Mouse (Mus musculus) megakaryocyte, embryonic 14.5 days (primary cell): Measurements from ENCODE around the gene Ilf2. TPM values are rescaled to one million over a fixed set of nuclear protein-coding genes. Genes with fewer than 3 reads are reported as not detected.

ENCODE experiments used
- H3K27me3 ChIP-seq: replicated peaks from 2 replicates; pipeline ENCODE3; 2012; ENCODE audit warnings: inconsistent platforms
- H3K36me3 ChIP-seq: replicated peaks from 2 replicates; pipeline ENCODE3; 2012; ENCODE audit warnings: low read length, inconsistent platforms, mixed read lengths
- H3K4me1 ChIP-seq: 2 replicates; pipeline ENCODE4 v1.6.1; 2012; ENCODE audit warnings: inconsistent platforms
- H3K4me3 ChIP-seq: replicated peaks from 2 replicates; pipeline ENCODE3; 2012; ENCODE audit warnings: moderate library complexity, mild to moderate bottlenecking, inconsistent platforms
- H3K9me3 ChIP-seq: 2 replicates; pipeline ENCODE4 v1.6.1; 2012; ENCODE audit warnings: inconsistent platforms
- FLI1 ChIP-seq: IDR thresholded peaks from 2 replicates; pipeline ENCODE4 v1.6.1; 2012; ENCODE audit warnings: low read length, inconsistent platforms, mixed read lengths
- GATA1 ChIP-seq: IDR thresholded peaks from 3 replicates; pipeline ENCODE4 v1.6.1; 2012; ENCODE audit warnings: mixed read lengths, low read length, inconsistent platforms, borderline replicate concordance
- polyA plus RNA-seq: library from polyadenylated mRNA; stranded (reverse); fragments of >175 nt; gene quantifications from 2 replicates; pipeline ENCODE4 v1.2.3, GENCODE M21; 2012; ENCODE audit warnings: low replicate concordance; ENCODE audit not compliant: insufficient read depth

The Ilf2 gene
- 10.5 TPM in 1 of 2 replicates, not detected in the other for polyA plus RNA-seq

DNA sequence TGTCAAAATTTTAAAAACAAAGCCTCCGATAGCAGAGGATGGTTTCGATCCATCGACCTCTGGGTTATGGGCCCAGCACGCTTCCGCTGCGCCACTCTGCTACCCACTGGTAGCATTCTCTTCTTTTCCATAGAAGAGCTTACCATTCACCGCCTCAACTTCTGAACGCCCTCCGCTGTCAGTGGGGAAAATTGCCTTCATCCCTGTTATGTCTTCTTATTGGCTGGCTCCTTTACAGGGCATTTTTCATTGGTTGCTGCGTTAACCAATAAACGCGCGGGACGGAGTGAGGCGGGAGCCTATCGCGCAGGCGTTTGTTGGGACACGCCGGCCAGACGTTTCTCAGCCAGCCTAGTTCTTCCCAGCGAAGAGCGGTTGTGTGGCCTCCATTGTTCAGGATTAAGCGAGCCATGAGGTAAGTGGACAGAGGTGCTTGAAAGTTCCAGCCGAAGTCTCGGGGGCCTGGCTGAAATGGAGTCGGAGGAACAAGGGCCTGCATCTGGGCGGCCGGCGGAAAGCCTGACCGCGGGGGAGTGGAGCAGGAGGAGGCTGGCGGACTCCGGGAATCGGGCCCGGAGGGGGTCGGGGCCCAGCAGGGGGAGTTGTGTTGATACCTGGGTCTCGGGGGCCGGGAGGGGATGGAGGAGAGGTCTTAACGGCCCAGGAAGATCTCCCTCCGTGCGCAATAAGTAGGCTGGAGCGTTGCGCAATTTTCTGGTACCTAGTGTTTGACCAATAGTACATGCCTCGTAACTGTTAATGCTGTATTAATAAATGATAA is at the start of gene Ilf2:
TSS of gene Ilf2 (plus strand) at position 296 of the 781 bp plus-strand sequence.
- Histone ChIP-seq H3K4me3 (peak within 1 kb of the TSS; percentile 92), H3K27me3 (no peaks in the 10 kb centered on the region), H3K36me3 (peaks cover 23% of the 10 kb centered on the region), H3K9me3 (no peaks in the 10 kb centered on the region), H3K4me1 (peaks cover 24% of the 10 kb centered on the region)
- TF ChIP-seq FLI1: no peak
- no peak for TF ChIP-seq GATA1

DNA sequence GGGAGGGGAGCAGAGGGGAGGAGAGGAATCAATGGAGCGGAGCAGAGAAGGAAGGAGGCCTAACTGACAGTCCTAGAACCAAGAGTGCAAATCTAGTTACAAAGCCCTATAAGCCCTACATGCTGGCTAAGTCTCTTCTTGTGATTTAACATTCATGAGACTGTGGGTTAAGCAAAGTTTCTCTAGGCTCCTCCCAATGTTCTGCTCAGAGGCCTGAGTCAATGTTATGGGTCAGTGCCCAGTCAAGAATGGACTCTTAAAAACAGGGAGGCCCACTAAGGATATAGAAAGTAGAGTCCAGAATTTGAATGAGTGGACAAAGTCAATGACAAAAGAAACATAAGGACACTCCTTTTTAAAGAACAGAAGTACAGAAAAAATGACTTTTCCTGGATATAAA is 48.4 kb upstream of the Ilf2 start:
- Histone ChIP-seq H3K27me3 (no peaks in the 10 kb centered on the region), H3K36me3 (peaks cover 55% of the 10 kb centered on the region), H3K4me1 (peaks cover 71% of the 10 kb centered on the region), H3K9me3 (no peaks in the 10 kb centered on the region), H3K4me3 (no peak overlapping the region)
- TF ChIP-seq GATA1 (no peak), FLI1 (no peak)

DNA sequence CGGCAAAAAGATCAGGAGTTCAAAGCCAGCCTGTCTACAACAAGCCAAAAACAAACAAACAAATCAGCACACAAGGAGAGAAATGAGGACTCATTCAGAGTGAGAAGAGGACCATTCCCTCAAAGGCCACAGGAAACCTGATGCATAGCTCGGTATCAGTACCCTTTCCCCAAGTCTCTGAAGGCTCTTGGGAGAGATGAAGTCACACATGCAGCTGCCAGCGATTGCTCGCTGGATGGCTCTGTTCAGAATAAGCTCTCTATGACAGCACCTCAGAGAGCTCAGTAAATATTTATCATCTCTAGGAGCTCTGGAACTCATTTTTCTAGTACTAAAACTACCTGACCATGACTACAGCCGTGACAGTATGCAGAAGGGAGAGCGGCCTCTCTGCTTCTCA is 47.7 kb upstream of the Ilf2 start:
- no peaks in the 10 kb centered on the region for H3K9me3 ChIP-seq
- peaks cover 74% of the 10 kb centered on the region for H3K4me1 ChIP-seq
- no peak overlapping the region for H3K4me3 ChIP-seq
- H3K36me3 ChIP-seq: peaks cover 49% of the 10 kb centered on the region
- no peak for TF ChIP-seq GATA1
- no peak for TF ChIP-seq FLI1
- H3K27me3 ChIP-seq: no peaks in the 10 kb centered on the region

DNA sequence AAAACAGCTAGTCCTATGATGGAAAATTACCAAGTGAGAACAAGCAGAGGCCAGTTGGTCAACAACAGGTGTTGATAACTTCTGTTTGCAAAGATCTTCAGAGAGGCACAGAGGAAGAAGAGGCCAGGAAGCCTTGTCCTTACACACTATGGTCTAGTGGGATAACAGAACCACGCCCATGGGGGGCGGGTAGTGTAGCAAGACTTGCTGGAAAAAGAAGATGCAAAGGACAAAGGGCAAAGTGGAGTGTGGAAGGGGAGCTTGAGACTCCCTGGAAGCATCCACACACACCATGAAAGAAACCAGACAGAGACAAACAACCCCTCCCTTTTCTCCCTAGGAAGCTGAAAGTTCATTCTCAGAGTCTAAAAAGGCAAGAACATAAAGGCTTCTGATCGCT is 46.4 kb upstream of the Ilf2 start:
- no peak for TF ChIP-seq FLI1
- Histone ChIP-seq H3K4me1 (peaks cover 70% of the 10 kb centered on the region), H3K9me3 (no peaks in the 10 kb centered on the region), H3K27me3 (no peaks in the 10 kb centered on the region), H3K36me3 (peaks cover 36% of the 10 kb centered on the region), H3K4me3 (no peak overlapping the region)

DNA sequence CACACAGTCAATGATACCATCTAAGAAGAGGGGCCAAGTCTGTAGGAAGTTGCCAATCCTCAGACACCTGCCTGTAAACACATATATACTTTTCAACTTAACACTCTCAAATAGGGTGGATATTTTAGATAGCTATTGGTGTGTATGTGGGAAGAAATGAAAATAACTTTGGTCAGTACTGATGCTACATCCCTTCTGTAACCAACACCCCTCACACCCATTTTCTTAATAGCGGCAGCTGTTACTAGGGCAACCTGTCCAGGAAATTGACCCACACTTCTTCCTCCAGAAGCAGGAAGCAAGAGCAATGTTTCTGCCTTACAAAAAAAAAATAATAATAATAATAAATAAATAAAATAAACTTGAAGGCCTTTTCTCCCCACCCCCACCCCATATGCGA is 43.6 kb upstream of the Ilf2 start:
- Histone ChIP-seq H3K4me1 (peaks cover 58% of the 10 kb centered on the region), H3K9me3 (no peaks in the 10 kb centered on the region), H3K4me3 (peak overlapping the region; percentile 92)

DNA sequence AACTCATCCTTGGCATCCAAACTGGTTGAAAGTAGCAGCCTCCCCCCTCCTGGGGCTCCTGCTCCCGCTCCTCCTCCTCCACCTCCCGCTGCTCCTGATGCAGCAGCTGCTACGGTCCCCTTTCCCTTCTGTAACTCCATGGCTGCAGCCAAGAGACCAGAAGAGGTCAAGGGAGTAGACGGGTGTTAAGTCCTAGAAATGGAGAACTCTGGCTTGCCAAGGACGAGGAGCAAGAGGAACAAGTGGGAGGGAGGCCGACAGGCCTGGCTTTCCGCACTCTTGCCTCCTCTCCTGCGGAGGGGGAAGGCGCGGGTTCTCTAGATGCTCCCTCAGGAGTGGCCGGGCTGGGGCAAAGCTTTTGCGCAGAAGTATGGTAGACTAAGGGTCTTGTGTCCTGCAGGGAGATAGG is 43.1 kb upstream of the Ilf2 start:
- peaks cover 54% of the 10 kb centered on the region for H3K4me1 ChIP-seq
- no peaks in the 10 kb centered on the region for H3K9me3 ChIP-seq
- TF ChIP-seq FLI1: no peak
- no peak for TF ChIP-seq GATA1
- peak overlapping the region; percentile 92 for H3K4me3 ChIP-seq
- no peaks in the 10 kb centered on the region for H3K27me3 ChIP-seq
- H3K36me3 ChIP-seq: peaks cover 19% of the 10 kb centered on the region

More for the DNA sequence above, 43.6 kb upstream of the Ilf2 start:
- TF ChIP-seq FLI1: no peak
- no peak for TF ChIP-seq GATA1
- Histone ChIP-seq H3K27me3 (no peaks in the 10 kb centered on the region), H3K36me3 (peaks cover 19% of the 10 kb centered on the region)

DNA sequence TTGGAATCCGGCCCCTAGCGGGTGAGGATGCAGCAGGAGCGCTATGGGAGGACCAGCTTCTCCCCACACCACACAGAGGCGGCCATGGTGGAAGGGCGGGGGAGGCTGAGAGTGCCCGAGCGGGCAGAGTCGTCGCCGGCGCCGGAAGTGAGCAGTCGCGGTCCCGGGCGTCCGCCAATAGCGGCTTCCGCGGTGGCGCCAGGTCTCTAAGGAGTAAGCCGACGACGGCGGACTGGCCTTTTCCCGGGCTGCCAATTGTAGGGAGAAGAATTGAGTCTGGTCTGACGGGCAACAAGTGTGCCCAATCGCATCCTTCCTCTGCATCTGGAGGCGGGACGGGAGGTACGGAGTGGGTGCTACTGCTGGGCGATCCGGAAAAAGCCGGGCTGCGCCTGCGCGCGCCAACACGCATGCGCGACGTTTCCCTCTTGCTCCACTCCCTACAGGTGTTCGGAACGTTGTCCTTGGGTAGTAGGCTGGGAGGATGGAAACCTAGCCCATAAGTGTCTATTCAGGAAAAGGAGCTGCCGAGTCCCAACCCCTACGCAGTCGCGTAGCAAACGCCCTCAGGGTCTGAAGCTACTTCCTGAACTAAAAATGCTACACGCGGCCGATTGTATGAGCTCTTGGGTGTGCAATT is 42.4 kb upstream of the Ilf2 start, which contains the start of gene Ints3:
TSS of gene Ints3 (minus strand) at position 242 of the 640 bp plus-strand sequence.
- Histone ChIP-seq H3K4me3 (peak within 1 kb of the TSS; percentile 92), H3K4me1 (peaks cover 47% of the 10 kb centered on the region), H3K27me3 (no peaks in the 10 kb centered on the region), H3K36me3 (peaks cover 13% of the 10 kb centered on the region), H3K9me3 (no peaks in the 10 kb centered on the region)
- no peak for TF ChIP-seq GATA1
- TF ChIP-seq FLI1: peak; percentile 64; the same call in 1 of the 2 replicates

DNA sequence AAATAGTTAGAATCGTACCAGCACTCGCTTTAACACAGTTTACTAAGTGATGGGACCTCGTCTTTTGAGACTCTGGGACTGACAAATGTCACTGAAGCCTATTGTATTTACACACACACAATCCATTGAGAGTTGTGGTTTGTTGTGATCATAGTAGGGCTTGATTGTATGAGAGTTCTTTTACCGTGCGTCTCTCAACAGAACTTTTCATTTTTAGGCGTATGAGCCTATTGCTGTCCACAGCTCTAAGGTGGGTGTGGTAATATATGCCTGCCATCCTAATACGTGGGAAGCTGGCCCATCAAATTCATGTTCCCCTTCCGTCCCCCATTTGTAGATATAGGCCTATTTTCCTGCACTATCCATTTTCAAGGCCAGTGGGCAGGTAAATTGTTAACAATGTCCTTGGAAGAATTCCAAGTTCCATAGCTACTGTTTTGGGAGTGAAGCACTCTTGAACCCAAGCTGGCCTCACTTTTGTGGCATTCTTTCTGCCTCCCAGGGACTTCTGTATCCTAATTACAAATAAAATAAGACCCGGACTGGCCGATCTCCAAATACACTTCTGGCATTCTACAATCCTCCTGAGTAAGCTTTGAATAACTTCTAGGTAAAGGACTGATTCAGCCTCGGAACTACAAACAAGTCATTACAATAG is 41.7 kb upstream of the Ilf2 start:
- H3K36me3 ChIP-seq: peaks cover 10% of the 10 kb centered on the region
- peaks cover 40% of the 10 kb centered on the region for H3K4me1 ChIP-seq
- no peaks in the 10 kb centered on the region for H3K9me3 ChIP-seq
- TF ChIP-seq FLI1 (no peak), GATA1 (no peak)
- H3K4me3 ChIP-seq: peak overlapping the region; percentile 92
- H3K27me3 ChIP-seq: no peaks in the 10 kb centered on the region

DNA sequence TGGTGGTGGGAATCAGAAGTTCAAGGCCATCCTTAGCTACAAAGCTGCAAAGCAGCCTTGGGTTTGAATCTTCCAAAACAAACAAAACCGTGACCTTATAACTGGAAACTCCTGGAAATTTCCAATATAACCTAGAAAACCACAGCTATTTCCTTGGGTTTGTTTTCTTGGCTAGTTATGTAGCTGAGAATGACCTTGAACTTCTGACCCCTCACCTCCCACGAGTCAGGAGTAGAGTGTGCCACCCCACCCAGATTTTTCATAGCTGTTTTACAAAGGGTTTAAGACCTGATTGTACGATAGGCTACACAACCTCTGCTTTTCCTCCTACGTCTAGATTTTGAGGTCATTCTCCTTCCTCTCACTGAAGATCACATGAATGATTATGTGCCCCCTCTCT is 38.8 kb upstream of the Ilf2 start:
- Histone ChIP-seq H3K9me3 (no peaks in the 10 kb centered on the region), H3K27me3 (no peaks in the 10 kb centered on the region), H3K4me1 (peaks cover 13% of the 10 kb centered on the region), H3K36me3 (no peaks in the 10 kb centered on the region), H3K4me3 (no peak overlapping the region)
- TF ChIP-seq GATA1: no peak
- TF ChIP-seq FLI1: no peak
